In genomic region chr1:161687548-161687947, GRCm38 (mm10) we compare ENCODE assay signal across 8 mouse cellular contexts.
DNase-seq lines count a peak whose midpoint lies in the region; TF ChIP-seq lines count a peak whose summit lies in the region.

No protein-coding gene starts in this region.

- H3K4me3 ChIP-seq in lung, adult 2 months (replicated peaks; ENCODE audit: extremely low read depth, low read depth, low read length) = no peak overlapping the region

- 22% methylated on average over 12 of the region's 12 CpGs for WGBS in lung, adult 2 months

- peak; percentile 94 for TF ChIP-seq CTCF in lung, adult 2 months (IDR thresholded peaks at IDR 0.05; ENCODE audit: insufficient read depth, low read length)

- TF ChIP-seq POLR2A in lung, adult 2 months (IDR thresholded peaks at IDR 0.05; ENCODE audit: borderline replicate concordance, extremely low read depth, low read depth, low read length) = no peak

- peak; percentile 33 for DNase-seq in ovary, postnatal 10 days (ENCODE audit: low spot score)
- no peak for DNase-seq in ovary, adult 18-20 months (ENCODE audit: low spot score)
- peak; percentile 73 to 74 for DNase-seq in cerebellum, postnatal 14 days
- peak; percentile 62 to 65 for DNase-seq in frontal cortex, postnatal 36 days (ENCODE audit: low spot score in 2 of 2)
- DNase-seq in kidney, postnatal 14 days = peak; percentile 59
- peak; percentile 55 for DNase-seq in lung, adult 2 months
- DNase-seq in retina, embryonic 14.5 days (ENCODE audit: low spot score) = peak; percentile 88
- peak; percentile 81 for DNase-seq in thymus, postnatal 4 days

- no peaks in the 10 kb centered on the region; the same call in 1 of the 2 replicates for H3K4me1 ChIP-seq in lung, adult 2 months (ENCODE audit: control insufficient read depth, insufficient read depth, low read length)
